Mouse (Mus musculus) A20 (cell line): ENCODE measurements around the gene Nop58.
"Not testable (repeated sequence)": the region's sequence is repeated elsewhere in the genome, so short reads cannot be mapped to it uniquely, and the experiment has no call there.

Experiments
- DNase-seq: peaks from one replicate; pipeline ENCODE4 v3.0.0-alpha.2; 2011; ENCODE audit warnings: low read depth, low spot score

Nop58 gene

DNA sequence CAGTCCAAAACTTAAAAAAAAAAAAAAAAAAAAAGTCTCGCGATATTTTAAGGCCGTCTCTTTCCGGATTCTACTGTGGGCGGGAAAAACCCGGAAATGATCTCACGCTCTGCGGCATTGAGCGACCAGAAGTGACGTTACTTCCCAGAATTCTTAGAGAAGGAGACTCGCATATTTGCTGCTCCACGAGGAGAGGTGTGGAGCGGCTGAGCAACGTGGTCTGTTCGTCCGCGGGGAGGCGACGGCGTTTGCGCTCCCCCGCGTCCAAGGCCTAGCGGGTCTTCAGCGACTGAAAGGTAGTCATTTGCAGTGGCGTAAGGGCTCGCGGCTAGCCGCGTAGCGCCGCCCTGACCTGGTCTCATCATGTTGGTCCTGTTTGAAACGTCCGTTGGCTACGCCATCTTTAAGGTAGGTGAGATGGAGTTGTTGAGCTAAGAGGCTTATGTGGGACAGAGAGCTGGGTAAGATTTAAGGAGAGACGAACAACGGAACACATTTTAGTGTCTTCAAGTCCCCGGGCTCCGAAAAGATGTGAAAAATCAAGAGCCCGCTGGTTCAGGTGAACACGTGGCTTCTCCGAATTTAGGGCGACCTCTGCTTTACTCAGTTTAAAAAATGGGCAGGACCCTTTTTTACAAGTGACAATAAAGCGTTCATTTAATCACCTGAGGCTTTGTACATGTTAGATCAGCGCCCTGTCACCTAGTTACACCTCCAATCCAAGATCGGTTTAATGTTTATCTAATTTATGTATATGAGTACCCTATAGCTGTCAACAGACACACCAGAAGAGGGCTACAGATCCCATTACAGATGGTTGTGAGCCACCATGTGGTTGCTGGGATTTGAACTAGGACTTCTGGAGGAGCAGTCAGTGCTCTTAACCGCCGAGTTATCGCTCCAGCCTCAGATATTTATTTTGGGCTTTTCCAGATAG, at the start of gene Nop58:
TSS of gene Nop58 (plus strand) at position 153 of the 937 bp plus-strand sequence.
- peak; percentile 97 for DNase-seq

DNA sequence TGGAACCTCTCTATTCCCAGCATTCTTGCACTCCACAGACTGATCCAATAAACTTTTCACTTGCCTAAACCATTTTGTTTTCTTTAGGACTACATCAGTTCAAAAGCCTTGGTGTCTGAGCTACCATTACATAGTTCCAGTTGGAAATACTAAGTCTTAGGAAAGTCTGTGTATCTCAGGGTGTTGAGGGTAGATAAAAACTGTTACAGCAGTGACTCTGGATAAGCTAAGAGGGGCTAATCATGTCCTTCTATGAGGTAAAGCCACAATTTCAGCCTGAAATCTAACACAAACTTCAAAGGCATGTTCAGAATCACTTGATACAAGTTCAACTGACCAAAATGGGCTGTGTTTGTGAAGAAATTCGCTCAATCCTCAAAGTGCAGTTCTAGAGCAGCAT, 48.4 kb upstream of the Nop58 start:
- no peak for DNase-seq

DNA sequence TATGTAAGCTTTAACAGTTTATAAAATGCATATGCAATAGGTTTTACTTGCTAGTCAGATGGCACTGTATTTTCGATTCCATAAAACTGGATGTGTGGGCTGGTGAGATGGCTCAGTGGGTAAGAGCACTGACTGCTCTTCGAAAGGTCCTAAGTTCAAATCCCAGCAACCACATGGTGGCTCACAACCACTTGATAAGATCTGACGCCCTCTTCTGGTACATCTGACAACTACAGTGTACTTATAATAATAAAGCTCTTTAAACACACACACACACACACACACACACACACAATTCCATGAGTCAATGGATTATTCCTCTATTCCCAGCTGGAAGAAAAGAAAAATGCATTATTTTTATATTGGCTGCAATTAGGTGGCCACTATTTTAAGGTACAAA, 46.4 kb upstream of the Nop58 start:
- DNase-seq = peak; percentile 21

DNA sequence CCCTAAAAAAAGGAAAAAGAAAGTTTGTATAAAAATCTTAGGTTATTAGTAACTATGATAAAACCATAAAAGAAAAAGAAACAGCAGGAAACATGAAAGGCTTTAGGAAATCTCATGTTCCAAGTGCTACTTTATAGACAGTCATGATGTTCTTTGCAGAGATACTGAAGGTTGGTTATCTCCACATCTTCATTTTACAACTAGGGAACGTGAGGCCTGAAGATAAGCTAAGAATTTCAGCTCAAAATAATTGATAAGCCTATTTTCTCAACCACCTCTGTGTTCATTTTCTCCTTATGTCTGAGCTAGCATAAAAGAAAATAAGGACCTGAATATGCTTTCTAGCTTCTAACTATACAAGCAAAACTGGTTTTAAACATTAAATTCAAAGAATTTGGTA, 42.3 kb upstream of the Nop58 start:
- DNase-seq = no peak

GRCm38 (mm10) chr1:59646502-59646901, 38.3 kb upstream of the Nop58 start:
- not testable (repeated sequence) for DNase-seq

GRCm38 (mm10) chr1:59651201-59651819, 33.5 kb upstream of the Nop58 start:
- DNase-seq = no peak

- DNase-seq = no peak
These were observed 31.4 kb upstream of the Nop58 start for GRCm38 (mm10) chr1:59653243-59653911.

DNA sequence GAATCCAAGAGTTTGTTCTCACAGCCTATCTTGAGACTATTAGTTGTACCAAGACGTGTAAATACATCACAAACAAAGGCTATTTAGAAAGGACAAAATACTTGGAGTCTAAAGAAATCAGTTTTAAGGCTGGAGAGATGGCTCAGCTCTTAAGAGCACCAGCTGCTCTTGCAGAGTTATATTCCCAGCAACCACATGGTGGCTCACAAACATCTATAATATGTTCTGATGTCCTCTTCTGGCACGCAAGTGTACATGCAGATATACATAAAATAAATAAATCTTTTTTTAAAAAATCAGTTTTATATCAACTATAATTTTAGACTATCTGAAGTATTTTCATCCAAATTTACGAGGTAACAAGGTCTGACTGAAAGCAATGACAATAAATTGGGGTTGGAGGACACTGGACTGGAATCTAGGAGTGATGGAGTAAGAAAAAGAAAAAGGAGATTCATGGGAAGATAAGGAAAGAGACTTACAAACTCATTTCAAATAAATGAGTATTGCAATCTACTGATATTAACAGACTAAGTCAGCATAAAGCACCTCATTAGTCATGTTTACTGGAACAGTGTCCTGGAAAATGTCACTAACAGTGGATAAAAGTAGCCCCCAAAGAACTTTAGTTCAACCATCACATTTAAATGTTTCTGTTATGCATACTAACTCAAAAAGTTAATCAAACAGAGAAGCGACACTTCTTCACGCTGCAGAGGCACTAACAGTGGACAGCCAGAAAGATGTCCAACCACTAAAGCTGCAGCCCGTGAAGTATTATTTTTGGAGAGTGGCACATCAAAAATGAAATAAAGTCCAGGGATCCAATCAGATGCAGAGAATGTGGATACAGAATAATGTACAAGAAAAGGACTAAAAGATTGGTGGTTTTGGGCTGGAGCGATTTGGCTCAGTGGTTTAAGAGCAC, 28.3 kb upstream of the Nop58 start:
- DNase-seq = no peak

- no peak for DNase-seq
These were observed 21.2 kb upstream of the Nop58 start for GRCm38 (mm10) chr1:59663456-59664135.

DNA sequence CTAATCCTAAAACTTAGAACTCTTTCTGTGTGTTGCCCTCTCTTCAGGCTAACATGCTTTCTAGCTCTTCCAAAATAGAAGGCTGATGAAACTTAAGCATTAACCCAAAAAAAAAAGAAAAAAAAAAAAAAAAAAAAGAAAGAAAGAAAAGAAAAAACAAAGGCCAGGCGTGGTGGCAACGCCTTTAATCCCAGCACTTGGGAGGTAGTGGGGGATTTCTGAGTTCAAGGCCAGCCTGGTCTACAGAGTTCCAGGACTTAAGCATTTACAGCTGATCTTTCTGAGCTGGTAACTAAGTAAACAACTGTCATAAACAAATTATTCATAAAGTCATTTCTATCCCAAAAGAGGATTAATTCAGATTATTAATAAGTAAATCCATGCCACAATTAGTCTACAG, 15.9 kb upstream of the Nop58 start:
- DNase-seq = no peak

DNA sequence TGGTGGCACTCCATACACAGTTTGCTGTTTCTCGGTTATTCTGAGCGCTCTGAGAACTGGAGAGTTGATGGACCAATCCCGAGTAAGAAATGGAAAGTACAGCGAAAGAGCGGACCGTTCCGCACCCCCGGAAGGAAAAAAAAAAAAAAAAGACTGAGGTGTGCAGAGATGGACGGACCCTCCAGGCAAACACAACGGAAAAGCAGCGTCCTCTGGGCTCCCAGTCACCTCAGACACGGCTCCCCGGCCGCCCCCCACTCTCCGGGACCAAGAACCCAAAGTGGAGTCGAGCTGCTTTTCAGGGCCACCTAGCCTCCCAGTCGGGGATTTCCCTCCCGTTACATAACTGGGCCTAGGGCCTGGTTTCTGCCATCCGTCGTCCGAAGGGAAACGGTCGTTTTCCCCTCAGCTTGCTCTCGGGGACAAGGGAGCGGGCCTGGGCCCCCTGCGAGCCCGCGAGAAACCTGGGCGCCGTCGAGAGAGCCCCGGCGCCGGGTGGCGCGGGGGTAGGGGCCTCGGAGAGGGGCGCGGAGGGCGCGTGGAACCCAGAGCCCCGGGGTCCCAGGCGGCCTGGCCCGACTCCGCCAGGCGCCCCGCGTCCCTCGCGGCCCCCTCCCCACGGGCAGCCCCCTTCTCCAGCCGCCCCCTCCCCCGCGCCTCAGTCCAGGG, 14.7 kb upstream of the Nop58 start:
- peak; percentile 58 for DNase-seq

DNA sequence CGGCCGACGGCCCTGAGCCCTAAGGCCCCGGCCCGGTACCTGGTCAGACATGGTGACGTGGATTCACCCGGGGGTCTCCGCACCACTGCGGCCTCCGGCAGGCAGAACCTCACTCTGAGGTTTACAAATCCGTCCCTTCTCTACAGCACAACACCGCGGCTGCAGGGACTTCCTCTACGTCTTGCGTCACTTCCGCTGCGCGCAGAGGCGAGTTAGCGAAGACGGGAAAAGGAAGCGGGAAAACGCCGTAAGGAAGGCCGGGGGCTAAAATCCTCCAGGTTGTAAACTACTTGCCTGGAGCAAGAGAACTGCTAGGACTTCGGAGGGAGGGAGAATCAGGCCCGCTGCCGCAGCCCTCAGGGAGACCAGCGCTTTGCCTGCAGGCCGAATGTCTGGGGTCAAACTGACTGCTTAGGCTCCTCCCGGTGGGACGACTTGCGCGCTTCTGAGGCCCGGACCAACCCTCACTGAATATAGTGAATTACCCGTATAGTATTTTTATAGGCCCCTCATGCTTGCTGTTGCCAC, 14.1 kb upstream of the Nop58 start, which contains the start of gene Sumo1:
TSS of gene Sumo1 (minus strand) at position 194 of the 528 bp plus-strand sequence.
- DNase-seq = peak; percentile 90

- no peak for DNase-seq
These were observed 11.1 kb upstream of the Nop58 start for GRCm38 (mm10) chr1:59673661-59674060.

DNA sequence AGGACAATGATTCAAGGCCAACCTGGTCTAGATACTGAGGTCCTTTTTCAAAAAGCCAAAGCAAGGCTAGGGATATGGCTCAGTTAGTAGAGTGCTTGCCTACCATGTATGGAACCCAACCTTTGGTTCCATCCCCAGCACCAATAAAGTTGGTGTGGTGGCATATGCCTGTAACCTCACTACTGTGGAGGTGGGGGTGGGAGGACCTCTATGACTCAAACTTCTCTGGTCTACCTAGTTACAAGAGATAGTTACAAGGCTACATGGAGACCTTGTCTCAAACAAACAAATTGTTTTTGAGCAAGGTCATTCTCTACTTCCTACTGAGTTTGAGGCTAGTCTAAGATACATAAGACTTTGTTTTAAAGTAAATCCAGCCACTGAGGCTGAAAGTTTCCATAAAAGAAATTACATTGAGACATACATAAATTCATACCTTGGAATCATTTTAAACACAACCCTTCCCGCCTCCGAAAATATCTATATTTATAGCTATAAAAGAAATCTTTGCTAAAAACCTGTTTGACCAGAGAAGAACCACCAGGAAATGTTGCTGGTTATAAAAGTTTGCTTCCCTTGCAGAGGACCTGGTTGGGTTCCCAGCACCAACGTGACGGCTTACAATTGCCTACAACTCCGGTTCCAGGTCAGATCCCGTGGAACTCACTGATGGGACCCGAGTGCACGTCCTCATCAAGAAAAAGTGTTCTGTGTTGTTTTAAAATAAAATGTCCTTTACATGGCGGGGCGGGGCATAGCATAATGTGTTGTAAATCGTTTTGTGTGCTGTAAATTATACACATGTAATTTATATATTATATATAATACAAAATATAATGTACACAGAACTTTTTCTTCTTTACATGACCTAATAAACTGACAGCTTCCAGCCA, 599 bp upstream of the Nop58 start:
- peak; percentile 35 for DNase-seq

GRCm38 (mm10) chr1:59687493-59687892, 2.7 kb downstream of the Nop58 start:
- DNase-seq = no peak

DNA sequence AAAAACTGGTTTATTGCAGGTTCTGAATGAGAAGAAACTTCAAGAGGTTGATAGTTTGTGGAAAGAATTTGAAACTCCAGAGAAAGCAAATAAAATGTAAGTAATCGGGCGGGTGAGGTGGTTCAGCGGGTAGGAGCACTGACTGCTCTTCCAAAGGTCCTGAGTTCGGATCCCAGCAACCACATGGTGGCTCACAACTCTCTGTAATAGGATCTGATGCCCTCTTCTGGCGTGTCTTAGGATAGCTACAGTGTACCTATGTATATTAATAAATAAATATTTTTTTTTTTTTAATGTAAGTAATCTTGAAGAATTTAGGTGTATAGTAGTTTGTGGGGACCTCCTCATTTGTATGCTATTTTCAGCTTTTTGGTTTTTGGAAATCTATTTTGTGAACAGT, 5.7 kb downstream of the Nop58 start:
- peak; percentile 29 for DNase-seq

DNA sequence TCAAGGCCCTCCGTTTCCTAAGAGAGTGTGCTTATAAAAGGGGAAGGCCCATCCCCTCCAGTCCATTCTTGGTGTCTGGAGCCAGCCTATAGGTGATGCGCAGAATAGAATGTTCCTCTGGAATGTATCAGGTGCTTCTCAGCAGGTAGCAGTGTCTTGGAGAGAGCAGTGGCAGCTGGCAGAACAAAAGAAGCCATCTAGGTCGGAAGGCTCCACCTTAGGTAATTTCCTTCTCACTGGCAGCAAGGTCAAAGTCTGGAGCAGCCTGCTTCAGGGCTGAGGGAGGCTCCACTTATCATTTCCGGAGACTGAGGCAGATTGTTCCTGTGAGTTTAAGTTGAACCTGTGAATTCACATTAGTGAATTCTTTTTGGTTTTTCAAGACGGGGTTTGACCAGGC, 13.0 kb downstream of the Nop58 start:
- no peak for DNase-seq

GRCm38 (mm10) chr1:59698207-59698606, 13.4 kb downstream of the Nop58 start:
- DNase-seq = no peak

DNA sequence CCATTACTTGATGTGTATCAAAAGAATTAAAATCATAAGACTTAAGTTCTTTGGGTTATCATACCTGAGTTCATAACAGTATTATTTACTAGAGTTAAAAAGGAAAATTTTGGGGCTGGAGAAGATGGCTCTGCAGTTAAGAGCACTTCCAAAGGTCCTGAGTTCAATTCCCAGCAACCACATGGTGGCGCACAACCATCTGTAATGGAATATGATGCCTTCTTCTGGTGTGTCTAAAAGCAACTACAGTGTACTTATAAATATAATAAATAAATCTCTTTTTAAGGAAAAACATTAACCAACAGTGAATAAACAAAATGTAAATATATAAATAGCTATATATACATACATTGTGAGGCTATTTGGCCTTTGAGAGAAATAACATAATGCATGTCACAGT, 17.0 kb downstream of the Nop58 start:
- no peak for DNase-seq
